Mouse (Mus musculus): Measurements from ENCODE around the gene Zc3hav1l. TPM values are rescaled to one million over a fixed set of nuclear protein-coding genes. Genes with fewer than 3 reads are reported as not detected.

Gene Zc3hav1l
- polyA plus RNA-seq, 1 experiment: not detected

DNA sequence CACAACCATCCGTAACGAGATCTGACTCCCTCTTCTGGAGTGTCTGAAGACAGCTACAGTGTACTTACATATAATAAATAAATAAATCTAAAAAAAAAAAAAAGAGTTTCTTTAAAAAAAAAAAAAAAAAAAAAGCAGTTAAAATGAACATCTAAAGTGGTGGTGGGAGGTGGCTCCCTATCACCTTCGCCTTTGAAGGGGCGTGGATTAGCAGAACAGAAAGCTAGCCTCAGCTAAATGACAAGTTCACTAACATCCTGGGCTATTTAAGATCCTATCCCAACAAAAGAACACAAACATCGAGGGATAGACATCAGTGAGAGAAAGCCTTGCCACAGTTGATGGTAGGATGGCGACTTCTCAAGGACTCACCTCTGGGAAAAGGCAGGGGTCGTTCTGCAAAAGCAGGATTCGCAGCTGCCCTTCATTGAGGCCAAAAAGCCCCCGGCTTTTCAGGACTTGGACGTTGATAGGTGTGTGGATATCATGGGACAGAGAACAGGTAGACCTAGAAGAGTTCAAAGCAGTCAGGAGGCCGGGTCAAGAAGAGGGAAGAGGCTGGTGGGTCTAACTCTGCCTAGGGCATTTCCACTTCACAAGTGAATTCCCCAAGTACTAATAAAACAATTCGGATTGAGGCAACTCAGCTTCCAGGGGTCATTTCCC is 1.3 kb downstream of the Zc3hav1l start:
- TF ChIP-seq CTCF (IDR thresholded peaks at IDR 0.05; ENCODE audit: insufficient read depth, low read depth, low read length): no peak
- no peak for TF ChIP-seq POLR2A (IDR thresholded peaks at IDR 0.05; ENCODE audit: insufficient read depth, low read depth, low read length)
- 59% methylated on average over 12 of the region's 12 CpGs for WGBS
- Histone ChIP-seq H3K27ac (ENCODE audit: insufficient read depth, low read depth, low read length) (no peak overlapping the region), H3K4me1 (ENCODE audit: control insufficient read depth, insufficient read depth, low read length) (peaks cover 8% of the 10 kb centered on the region), H3K4me3 (ENCODE audit: insufficient read depth, low read depth, low read length) (no peak overlapping the region)

- 84% methylated on average over 3 of the region's 3 CpGs for WGBS
Observed at GRCm38 (mm10) chr6:38293708-38294107, 5.4 kb downstream of the Zc3hav1l start.

GRCm38 (mm10) chr6:38292871-38293646 is 6.0 kb downstream of the Zc3hav1l start:
- Histone ChIP-seq H3K4me3 (ENCODE audit: insufficient read depth, low read depth, low read length) (no peak overlapping the region), H3K4me1 (ENCODE audit: control insufficient read depth, insufficient read depth, low read length) (peaks cover 5% of the 10 kb centered on the region; the same call in 1 of the 2 replicates), H3K27ac (ENCODE audit: insufficient read depth, low read depth, low read length) (no peak overlapping the region)
- 69% methylated on average over 11 of the region's 11 CpGs for WGBS
- TF ChIP-seq POLR2A (IDR thresholded peaks at IDR 0.05; ENCODE audit: insufficient read depth, low read depth, low read length): no peak
- no peak for TF ChIP-seq CTCF (IDR thresholded peaks at IDR 0.05; ENCODE audit: insufficient read depth, low read depth, low read length)

More at GRCm38 (mm10) chr6:38293708-38294107, 5.4 kb downstream of the Zc3hav1l start:
- H3K27ac ChIP-seq (ENCODE audit: insufficient read depth, low read depth, low read length): no peak overlapping the region
- TF ChIP-seq CTCF (IDR thresholded peaks at IDR 0.05; ENCODE audit: insufficient read depth, low read depth, low read length): no peak
- H3K4me3 ChIP-seq (ENCODE audit: insufficient read depth, low read depth, low read length): no peak overlapping the region
- H3K4me1 ChIP-seq (ENCODE audit: control insufficient read depth, insufficient read depth, low read length): peaks cover 8% of the 10 kb centered on the region; the same call in 1 of the 2 replicates

DNA sequence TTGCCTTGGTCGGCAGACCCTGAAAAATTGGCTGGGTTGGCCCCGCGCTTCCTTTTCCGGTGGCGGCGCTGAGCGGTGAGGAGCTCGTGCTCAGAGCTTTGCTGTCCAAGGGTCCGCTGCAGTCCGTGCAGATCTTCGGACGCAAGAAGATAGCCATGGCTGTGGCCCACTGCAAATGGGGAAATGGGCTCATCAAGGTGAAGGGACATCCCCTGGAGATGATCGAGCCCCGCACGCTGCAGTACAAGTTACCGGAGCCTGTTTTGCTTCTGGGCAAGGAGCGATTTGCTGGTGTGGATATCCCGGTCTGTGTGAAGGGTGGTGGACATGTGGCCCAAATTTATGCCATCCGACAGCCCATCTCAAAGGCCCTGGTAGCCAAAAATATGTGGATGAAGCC is 14.6 kb downstream of the Zc3hav1l start:
- WGBS: 96% methylated on average over 19 of the region's 19 CpGs
- no peak overlapping the region for H3K27ac ChIP-seq (ENCODE audit: insufficient read depth, low read depth, low read length)
- H3K4me1 ChIP-seq (ENCODE audit: control insufficient read depth, insufficient read depth, low read length): no peaks in the 10 kb centered on the region
- TF ChIP-seq CTCF (IDR thresholded peaks at IDR 0.05; ENCODE audit: insufficient read depth, low read depth, low read length) (no peak), POLR2A (IDR thresholded peaks at IDR 0.05; ENCODE audit: insufficient read depth, low read depth, low read length) (no peak)
- H3K4me3 ChIP-seq (ENCODE audit: insufficient read depth, low read depth, low read length): no peak overlapping the region

GRCm38 (mm10) chr6:38264466-38264865 is 34.6 kb downstream of the Zc3hav1l start:
- Histone ChIP-seq H3K27ac (ENCODE audit: insufficient read depth, low read depth, low read length) (no peak overlapping the region), H3K4me1 (ENCODE audit: control insufficient read depth, insufficient read depth, low read length) (no peaks in the 10 kb centered on the region), H3K4me3 (ENCODE audit: insufficient read depth, low read depth, low read length) (no peak overlapping the region)
- WGBS: 61% methylated on average over 7 of the region's 7 CpGs
- TF ChIP-seq CTCF (IDR thresholded peaks at IDR 0.05; ENCODE audit: insufficient read depth, low read depth, low read length) (no peak), POLR2A (IDR thresholded peaks at IDR 0.05; ENCODE audit: insufficient read depth, low read depth, low read length) (no peak)

DNA sequence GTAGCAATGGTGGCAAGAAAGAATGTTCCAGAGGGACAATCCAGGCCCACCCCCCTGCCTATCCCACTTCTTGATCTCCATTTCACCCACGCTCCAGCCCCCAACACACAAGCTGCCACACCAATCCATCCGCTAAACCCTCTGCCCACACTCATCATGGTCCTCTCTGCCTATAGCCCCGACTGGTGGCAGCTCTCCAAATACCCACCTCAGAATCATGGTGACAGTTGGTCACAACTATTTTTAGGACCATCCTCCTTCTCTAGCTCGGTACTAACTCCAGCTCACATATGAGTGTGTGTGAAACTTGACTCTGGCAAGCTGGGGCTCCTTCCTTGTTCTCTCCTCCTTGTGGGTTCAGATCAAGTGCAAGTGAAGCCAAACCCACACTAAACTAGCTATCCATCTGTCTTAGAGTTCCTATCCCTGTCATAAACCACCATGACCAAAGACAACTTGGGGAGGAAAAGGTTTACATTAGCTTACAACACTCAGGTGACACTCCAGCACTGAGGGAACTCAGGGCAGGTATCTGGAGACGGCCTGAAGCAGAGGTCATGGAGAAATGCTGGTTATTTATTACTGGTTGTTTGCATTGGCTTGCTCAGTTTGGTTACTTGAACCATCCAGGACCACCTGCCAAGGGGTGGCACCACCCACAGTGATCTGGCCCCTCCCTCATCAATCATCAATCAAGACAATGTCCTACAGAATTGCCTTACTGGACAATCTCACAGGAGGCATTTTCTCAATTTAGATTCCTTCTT is 35.5 kb downstream of the Zc3hav1l start:
- no peak overlapping the region for H3K4me3 ChIP-seq (ENCODE audit: insufficient read depth, low read depth, low read length)
- TF ChIP-seq POLR2A (IDR thresholded peaks at IDR 0.05; ENCODE audit: insufficient read depth, low read depth, low read length) (no peak), CTCF (IDR thresholded peaks at IDR 0.05; ENCODE audit: insufficient read depth, low read depth, low read length) (no peak)
- H3K27ac ChIP-seq (ENCODE audit: insufficient read depth, low read depth, low read length): no peak overlapping the region
- WGBS: 80% methylated on average over 5 of the region's 5 CpGs
- no peaks in the 10 kb centered on the region for H3K4me1 ChIP-seq (ENCODE audit: control insufficient read depth, insufficient read depth, low read length)

DNA sequence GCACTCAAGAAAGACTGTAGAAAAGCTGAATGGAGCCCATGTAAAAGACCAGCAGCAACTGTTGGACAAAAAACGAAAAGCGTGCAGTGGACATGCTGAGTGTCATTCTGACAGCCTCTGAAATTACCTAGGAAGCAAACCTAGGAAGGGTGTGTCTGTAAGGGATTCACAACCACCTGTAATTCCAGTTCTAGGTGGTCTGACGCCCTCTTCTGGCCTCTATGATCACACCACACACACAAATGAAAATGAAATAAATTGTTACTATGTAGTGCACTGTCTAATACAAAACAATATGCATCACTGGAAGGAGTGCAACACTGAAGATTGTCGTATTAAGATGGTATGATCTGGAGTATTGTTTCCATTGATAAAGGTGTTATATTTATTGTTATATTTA is 37.2 kb downstream of the Zc3hav1l start:
- TF ChIP-seq CTCF (IDR thresholded peaks at IDR 0.05; ENCODE audit: insufficient read depth, low read depth, low read length) (no peak), POLR2A (IDR thresholded peaks at IDR 0.05; ENCODE audit: insufficient read depth, low read depth, low read length) (no peak)
- no peaks in the 10 kb centered on the region for H3K4me1 ChIP-seq (ENCODE audit: control insufficient read depth, insufficient read depth, low read length)
- no peak overlapping the region for H3K4me3 ChIP-seq (ENCODE audit: insufficient read depth, low read depth, low read length)
- 78% methylated on average over 4 of the region's 4 CpGs for WGBS
- H3K27ac ChIP-seq (ENCODE audit: insufficient read depth, low read depth, low read length): no peak overlapping the region

DNA sequence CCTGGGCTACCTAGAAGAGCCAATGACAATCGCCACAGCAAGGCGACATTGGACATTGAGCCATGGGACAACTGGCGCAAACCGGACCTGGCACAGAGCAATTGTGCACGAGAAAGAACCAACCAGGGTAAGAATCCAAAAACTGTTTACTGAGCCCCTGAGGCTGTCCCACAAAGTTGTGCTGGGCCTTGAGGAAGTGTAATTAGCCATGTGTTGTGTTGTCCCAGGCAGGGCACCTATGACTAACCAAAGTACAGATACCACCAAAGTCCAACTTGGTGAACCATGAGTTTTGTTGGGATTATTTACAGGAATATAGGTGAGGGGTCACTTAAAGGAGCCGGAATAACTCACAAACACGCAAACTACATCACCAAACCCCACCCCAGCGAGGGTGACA is 41.6 kb downstream of the Zc3hav1l start:
- no peak overlapping the region for H3K27ac ChIP-seq (ENCODE audit: insufficient read depth, low read depth, low read length)
- peaks cover 7% of the 10 kb centered on the region for H3K4me1 ChIP-seq (ENCODE audit: control insufficient read depth, insufficient read depth, low read length)
- TF ChIP-seq CTCF (IDR thresholded peaks at IDR 0.05; ENCODE audit: insufficient read depth, low read depth, low read length) (no peak), POLR2A (IDR thresholded peaks at IDR 0.05; ENCODE audit: insufficient read depth, low read depth, low read length) (no peak)
- 96% methylated on average over 8 of the region's 8 CpGs for WGBS
- H3K4me3 ChIP-seq (ENCODE audit: insufficient read depth, low read depth, low read length): no peak overlapping the region

DNA sequence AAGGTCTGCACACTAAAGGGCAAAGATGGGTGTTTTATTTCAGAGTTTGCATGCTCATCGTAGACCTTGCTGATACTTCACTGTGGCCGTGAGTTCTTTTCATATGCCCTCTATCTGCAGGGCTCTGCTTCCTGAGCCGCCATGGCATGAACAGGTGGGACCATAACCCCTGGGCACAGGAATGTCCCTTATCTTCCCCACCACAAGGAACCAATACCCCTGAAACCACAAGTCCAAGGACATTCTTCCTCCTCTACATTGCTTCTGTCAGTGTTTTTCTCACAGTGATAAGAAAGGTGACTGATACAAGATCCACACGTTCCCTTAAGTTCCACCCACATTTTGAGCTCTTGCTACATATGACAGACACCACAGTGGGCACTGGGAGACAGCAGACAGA is 42.3 kb downstream of the Zc3hav1l start:
- Histone ChIP-seq H3K4me3 (ENCODE audit: insufficient read depth, low read depth, low read length) (no peak overlapping the region), H3K27ac (ENCODE audit: insufficient read depth, low read depth, low read length) (no peak overlapping the region), H3K4me1 (ENCODE audit: control insufficient read depth, insufficient read depth, low read length) (peaks cover 11% of the 10 kb centered on the region)
- 97% methylated on average over 4 of the region's 4 CpGs for WGBS
- TF ChIP-seq CTCF (IDR thresholded peaks at IDR 0.05; ENCODE audit: insufficient read depth, low read depth, low read length) (no peak), POLR2A (IDR thresholded peaks at IDR 0.05; ENCODE audit: insufficient read depth, low read depth, low read length) (no peak)

Measured in olfactory bulb, adult 2 months (tissue).